Mouse (Mus musculus): Measurements from ENCODE around the gene Snrk.

Gene Snrk

GRCm38 (mm10) chr9:122185953-122186352 is 68.9 kb downstream of the Snrk start:
- no peak for DNase-seq

- DNase-seq, result no peak
Measured at GRCm38 (mm10) chr9:122186643-122187226, 69.7 kb downstream of the Snrk start.

- DNase-seq, result no peak
Measured at GRCm38 (mm10) chr9:122187451-122187921, 70.4 kb downstream of the Snrk start.

DNA sequence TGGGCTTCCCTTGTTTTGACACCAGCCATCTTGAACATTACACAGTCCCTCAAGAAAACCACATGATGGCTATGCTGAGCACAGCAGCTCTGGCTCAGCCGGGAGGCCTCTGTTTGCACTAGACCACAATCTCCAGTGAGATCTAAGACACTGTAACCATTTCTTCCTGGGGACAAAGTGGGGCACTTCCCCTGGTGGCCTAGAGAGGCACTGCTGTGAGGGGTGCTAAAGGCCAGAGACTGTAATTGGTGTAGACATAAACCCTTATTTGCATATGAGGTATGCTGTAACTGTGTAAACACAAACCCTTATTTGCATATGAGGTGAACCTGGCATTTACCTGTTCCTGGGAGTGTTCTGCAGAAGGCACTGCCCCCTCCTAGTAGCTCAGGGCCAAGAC is 71.7 kb downstream of the Snrk start:
- no peak for DNase-seq

- DNase-seq, result peak in 1 of 2 experiments; percentile 41
Measured at GRCm38 (mm10) chr9:122193361-122193760, 76.3 kb downstream of the Snrk start.

GRCm38 (mm10) chr9:122193823-122194222 is 76.8 kb downstream of the Snrk start:
- no peak for DNase-seq

GRCm38 (mm10) chr9:122195042-122195682 is 78.1 kb downstream of the Snrk start:
- peak; percentile 84 to 86 for DNase-seq

DNA sequence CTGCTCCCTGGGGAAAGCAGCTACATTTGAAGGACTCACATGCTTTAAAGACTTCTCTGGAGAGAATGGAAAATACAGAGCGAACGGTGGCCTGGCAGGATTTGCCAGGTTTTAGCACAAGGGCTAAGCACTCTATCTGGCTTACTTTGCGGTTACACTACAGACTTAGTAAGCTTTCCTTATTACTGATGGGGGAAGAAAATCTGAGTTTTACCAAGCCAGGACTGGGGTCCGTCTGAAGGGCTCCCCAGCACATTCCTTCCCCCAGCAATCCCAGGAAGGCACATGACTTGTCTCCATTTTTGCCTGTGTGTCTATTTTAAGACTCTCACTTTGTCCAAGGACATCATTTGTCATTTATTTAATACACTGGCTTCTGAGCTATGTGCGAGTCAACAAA is 80.0 kb downstream of the Snrk start:
- no peak for DNase-seq

- no peak for DNase-seq
Measured at GRCm38 (mm10) chr9:122198621-122199020, 81.6 kb downstream of the Snrk start.

- peak; percentile 56 to 70 for DNase-seq
Measured at GRCm38 (mm10) chr9:122199253-122199652, 82.2 kb downstream of the Snrk start.

DNA sequence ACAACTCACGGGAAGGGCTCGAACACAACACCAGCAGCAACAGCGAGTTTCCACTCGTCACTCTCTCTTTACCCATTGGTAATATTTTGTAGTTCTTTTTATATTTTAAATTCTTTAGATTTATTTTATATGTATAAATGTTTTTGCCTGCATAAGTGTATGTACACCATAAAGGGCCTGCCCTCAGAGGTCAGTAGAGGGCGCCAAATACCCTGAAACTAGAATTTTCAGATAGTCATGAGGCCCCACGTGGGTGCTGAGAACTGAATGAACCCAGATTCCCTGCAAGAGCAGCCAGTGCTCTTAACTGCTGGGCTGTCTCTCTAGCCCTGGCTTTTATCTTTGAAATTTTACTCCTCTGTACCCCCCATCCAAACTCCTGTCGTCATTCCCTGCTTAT is 87.4 kb downstream of the Snrk start:
- peak in 1 of 2 experiments; percentile 48 for DNase-seq

DNA sequence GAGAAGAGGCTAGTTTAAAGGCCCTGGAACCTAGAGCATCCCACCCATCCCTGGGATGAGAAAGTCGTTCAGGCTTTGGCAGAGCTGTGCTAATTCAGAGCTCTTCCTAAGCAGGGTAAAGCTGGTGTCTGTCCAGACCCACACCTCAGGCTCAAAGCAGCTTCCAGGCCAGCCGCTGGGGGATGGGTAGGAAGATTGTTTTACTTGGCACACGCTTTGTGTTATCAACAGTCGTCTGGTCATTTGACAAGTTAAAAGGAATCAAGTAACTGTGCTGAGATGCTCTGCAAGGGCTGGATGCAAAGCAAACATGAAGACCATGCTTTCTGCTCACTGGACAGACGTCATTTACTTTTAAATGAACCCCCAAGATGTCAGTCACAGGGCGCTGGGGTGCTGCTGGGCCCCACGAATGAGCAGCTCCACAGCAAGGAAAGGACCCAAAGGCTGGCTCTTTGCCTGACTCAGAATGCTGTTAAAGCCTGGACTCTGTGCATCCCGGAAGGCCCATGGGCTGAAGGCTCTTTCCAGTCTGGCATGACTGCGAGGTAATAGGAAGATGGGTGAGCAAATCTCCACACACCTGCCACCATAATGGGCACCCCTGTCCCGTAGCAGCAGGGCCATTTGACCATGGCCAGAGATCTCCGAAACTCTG is 88.6 kb downstream of the Snrk start:
- DNase-seq, result peak; percentile 44

DNA sequence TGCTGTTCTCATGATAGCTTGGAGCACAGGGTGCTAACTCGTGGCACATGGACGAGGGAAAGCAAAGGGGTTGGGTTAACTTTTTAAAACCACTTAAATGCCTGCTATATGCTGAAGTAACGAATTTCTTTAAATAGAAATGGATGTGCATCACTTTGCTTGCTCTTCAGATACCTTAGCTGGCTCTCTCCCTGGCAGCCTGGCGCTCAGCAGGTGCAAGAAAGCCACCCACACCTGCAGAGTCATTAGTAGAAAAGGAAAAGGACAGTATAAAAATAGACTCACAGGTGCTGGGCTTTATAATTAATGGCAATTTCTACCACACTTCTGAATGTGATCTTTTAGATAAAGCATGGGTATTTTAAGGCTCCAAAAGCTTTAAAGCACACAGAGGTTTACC is 91.2 kb downstream of the Snrk start:
- DNase-seq, result peak in 1 of 2 experiments; percentile 36

- DNase-seq, result no peak
Measured at GRCm38 (mm10) chr9:122215118-122215517, 98.1 kb downstream of the Snrk start.

DNA sequence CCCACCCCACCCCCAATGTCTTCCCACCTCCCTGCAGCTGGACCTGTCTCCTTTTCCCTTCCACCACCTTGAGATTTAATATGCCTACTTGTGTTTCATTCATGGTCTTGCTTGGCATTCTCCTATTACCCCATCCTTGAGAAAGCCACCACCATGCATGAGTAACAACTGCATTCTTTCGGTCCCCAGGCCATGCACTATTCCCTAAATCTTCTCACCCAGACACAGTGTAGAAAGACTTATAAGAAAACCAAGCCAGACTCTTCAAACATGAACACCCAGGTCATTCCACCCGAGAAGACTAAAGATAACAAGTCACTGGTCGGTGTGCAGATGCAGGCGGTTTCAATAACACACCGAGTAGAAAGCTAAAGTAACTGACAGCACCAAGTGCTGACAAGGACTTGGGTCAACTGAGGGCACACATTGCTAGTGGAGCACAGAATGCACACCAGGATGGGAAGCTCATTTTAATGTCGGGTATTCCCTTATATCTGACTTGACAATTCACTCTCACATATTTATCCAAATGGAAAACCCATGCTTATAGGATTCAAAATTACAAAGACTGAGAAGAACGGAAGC is 100.0 kb downstream of the Snrk start:
- DNase-seq, result no peak
